Mouse (Mus musculus) thymus, postnatal 10 days (tissue): ENCODE measurements around the gene Tfeb.

Source experiments
- DNase-seq, 2 experiments: peaks; one replicate each; pipeline ENCODE4 v3.0.0; 2021; ENCODE audit warnings: low spot score in 2 of 2

Gene Tfeb

DNA sequence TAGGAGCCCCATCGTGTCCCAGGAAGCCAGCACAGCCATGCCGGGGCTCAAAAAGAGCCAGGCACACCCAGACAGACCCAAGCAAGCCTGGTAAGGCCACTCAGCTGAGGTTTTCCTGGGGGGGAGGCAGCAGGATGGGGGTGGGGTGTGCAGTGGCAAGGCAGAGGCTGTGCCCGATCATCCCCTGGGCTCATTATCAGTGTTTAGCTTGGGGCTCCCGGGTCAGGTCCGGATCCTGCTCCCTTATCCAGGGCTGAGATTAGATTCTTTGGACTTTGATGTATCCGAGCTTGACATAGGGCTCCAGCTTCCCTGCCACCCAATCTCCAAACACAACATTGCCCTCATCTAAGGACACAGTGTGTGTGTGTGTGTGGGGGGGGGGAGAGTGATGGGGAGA, 24.9 kb upstream of the Tfeb start:
- no peak for DNase-seq

DNA sequence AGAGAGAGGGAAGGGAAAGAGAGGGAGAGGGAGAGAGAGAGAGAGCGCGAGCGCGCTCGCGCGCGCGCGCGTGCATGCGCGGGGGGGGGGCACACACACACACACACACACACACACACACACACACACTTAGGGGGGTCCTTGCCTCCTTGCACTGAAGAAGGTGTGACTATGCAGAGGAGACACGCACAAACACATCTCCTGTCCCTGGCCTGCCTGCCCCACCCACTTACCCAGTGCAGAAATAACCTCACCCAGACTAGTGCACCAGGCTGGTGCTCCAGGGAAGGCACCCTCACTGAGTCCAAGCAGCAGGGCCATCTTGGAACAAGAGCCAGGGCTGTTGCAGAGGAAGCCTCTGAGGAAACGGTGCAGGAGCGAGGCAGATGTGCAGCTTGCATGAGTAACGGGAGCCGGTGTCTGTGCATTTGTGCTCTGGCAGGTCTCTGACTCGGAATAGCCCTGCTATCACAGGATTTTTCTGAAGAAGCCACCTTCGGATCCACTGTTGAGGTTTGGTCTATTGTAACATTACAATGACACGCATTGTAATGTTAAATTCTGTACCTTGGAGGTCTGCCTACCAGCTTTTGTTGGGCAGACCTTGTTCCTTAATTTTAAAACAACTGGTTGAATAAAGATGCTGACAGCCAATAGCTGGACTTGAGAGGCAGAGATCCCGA, 23.8 kb upstream of the Tfeb start:
- DNase-seq: no peak

DNA sequence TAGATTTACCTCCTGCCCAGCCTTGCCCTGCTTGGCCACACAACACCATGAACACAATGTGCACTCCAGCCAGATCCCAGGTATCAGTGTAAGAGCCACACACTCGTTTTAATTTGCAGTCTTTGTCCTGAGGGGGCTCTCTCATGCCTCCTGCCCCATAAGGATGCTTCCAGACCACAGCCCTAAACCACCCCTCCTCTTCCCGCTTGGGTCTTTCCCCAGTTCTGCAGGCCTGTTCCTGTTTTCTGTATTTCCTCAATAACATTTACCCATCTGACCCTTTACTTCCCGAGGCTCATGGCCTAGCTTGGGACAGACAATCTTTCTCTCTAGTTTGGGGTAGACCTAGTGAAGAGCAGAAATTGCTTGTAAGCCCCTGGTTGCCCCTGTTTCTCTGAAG, 21.8 kb upstream of the Tfeb start:
- no peak for DNase-seq

DNA sequence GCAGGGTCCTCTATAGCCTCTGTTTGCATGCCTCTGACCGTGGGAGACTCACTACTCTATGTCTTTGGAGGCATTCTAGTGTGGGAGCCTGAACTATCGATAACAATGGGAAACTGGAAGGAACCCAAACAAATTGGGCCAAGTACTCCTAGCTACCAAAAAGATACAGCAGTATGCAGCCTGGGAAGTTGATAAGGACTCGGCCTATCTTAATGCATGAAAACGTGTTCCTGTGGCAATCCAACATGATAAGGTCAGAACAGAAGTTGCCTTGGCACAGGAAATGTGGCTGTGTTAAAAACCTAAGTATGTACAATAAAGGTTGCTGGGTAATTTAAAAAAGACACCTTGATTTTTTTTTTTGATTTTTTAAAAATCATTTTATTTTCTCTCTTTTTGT, 15.6 kb upstream of the Tfeb start:
- no peak for DNase-seq

DNA sequence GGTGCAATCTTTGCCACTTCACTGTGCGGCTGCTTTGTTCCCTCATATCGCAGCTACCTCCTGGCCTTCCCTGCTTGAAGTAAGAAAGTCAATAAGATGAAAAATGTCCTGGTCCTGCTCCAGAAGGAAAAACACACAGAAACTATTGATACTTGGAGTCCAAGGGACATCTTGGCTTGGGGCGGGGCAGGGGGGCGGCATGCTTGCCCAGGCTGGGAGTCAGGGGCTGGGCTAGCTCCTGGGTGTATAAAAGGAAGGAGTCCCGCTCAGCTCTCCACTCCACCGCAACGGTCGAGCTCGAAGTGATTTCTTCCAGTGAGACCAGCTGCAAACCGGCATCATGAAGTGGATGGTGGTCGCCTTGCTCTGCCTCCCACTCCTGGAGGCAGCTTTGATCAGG, 10.3 kb upstream of the Tfeb start, which contains the start of gene Pgc:
Pgc (plus strand) TSS at position 277 of the 400 bp plus-strand sequence.
- no peak for DNase-seq

DNA sequence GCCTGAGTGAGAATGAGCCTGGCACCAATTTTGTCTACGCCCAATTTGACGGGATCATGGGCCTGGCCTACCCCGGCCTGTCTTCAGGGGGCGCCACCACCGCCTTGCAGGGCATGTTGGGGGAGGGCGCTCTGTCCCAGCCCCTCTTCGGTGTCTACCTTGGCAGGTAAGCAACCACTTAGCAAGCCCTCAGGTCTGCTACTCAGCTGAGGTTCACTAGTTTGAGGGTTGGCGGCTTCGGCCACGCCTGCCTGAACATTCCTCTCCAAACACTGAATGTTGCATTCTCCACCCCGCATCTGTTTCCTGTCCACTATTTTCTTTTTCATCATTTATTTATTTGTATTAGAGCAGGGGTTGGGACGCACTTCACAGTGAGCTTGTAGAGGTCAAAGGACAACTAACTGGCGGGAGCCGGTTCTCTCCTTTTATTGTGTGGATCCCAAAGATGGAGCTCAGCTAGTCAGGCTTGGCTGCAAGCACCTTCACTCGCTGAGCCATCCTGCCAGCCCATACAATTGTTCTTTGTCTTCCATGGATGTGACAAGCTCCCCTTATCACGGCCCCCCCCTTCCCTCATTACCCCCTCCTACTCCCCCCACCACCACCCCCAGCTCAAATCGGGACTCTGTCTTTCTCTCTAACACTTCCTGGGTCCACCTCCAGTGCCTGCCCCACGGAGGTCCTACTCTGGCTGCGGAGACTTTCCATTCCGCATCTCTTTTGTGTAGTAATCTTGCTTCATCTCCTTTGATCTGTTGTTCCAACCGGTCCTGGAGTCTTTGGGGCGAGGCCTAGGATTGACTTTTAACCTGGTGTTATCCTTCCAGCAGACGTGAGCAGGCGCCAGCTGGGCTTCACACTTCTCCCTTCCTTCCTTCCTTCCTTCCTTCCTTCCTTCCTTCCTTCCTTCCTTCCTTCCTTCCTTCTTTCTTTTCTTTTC, 5.9 kb upstream of the Tfeb start:
- no peak for DNase-seq

DNA sequence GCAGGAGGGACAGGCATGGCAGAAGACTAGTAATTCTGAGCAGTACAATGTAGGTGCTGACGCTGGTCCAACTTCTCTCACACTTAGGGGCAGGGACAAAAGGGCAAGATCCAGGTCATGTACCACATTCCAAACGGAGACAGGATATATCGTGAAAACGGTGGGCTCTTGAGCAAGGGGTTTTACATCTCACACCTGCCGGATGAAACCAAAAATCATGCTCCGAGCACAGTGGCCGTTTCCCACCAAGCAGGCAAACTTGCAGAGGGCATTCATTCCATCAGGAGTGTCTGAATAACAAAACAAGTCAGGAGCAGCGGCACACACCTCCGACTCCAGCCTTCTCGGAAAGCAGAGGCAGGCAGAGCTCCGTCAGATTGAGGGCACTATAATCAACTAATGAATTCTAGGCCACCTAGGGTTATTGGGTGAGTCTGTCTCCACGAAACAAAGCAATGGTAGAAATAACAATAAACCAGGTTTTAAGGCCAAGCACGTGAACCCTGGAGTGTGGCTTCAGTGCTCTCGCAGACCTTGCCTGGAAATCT, 1.2 kb upstream of the Tfeb start:
- DNase-seq: no peak

DNA sequence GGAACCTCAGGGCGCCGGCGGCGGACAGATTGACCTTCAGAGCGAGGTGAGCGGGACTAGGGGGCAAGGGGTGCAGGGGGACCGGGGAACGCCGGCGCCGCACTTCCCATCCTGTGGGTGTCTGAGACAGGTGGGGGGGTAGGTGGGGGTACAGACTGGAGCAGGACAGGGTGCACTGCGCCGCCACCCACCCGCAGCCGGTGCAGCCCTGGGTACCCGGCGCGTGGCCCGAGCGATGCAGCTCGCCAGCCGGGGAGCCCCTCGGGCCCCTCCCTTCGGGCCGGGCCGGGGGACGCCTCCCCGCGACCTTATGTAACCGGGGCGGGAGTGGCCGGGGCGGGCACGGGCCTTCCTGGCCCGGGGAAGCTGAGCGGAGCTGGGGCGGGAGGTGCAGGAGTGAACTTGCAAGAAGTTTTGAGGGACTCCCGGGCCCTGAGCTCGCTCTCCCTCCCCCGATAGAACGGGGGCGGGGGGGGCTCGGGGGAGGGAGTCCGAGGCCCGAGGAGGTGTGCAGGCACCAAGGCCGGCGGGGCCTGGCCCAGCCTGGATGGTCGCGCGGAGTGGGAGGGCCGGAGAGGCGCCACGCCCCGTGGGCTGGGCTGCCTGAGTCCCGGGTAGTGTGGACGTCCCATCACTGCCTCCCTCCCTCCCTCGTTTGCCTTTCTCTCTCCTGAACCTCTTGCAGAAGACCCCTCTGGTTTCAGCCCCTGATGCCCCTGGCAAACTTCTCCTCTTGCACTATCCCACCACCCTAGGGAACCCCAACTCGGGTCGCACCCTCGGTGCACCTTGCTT, 638 bp downstream of the Tfeb start:
- DNase-seq: peak; percentile 32 to 44

DNA sequence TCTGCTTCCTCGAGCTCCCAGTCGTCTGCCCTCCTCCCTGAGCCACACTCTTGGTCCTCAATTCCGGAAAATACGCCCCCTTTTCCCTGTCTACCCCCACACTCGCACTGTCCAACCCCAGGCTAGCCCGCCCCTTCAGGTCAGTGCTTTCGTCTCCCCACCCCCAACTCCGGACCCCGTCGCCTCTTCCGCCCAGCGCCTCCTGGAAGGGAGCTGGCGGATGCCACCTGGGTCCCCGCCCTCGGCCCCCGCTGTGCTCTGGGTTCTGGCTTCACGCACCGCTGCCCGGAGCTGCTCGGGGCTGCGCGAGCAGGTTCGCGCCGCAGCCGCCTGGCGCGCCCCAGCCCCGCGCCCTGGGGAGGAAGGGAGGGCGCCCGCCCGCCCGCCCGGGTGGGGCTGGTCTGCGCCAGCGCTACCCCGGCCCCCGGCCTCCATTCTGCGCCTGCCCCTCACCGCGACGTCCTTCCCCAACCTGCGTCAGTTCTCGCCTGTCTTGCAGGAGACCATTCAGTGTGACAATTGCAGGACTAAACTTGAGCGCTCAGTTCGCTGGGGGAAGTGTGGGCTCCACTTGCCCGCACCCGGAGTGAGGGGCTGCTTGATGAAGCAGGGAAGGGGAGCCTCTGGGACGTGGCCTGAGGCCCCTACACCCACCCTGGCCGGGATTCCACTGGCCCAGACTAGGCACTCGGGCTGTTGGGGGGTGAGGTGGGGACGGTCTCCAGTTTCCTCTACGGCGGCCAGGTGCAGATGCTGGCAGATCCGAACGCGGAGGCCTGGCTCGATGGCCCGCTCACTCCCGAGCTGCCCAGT, 1.4 kb downstream of the Tfeb start:
- DNase-seq: peak; percentile 40 to 48

DNA sequence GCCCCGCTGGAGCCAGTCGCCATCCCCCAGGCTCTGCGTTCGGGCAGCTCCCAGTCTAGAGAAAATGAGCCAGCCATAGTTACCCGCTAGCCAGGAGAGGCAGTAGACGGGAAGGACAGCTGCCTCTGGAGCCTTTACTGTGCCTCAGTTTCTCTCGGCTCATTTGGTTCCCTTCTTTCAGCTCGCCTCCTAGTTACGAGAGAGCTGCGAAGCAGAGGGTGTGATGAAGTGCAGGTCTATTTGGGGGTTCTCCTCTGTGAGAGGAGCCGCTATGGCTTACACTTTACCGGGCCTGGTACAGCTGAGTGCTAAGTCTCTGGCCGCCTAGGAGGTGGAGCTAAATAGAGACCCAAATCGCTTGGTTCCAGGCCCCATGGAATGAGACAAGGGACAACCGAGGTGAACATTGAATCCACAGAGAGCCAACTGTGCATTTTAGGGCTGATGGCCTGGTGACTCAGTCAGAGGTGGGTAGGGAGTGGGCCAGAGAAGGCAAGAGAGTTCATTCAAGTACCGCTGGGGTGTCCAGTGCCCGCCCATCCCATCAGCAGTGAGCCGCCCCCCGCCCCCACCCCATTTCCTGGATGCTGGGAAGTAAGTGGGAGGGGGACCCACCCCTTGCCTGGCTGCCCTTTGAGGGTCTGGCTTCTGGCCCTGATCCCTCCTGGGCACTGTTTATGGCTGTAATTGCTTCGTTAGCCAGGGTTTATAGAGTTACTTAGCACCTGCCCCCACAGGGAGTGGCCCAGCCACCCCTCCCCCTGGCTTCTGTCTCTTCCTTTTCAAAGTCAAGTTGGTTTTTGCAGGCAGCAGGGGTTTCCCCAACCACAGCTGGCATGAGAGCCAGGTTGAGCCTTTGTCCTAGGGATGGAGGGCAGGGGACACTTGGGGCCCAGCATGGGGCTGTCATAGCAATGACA, 2.3 kb downstream of the Tfeb start:
- DNase-seq: peak; percentile 20 to 24

DNA sequence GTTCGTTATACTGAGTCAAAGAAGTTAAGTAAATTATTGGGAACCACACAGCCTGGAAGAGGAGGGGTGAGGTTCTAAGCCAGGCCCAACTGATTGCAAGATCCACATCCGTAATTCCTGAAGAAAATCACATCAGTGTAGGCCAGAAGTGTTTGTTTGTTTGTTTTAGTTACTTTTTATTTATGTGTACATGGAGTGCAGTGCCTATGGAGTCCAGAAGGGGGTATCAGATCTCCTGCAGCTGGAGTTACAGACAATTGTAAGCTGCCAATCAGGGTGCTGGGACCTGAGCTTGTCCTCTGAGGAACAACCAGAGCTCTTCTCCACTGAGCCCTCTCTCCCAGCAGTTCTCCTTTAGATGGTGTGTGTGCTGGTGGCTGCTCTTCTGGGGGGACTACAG, 3.4 kb downstream of the Tfeb start:
- DNase-seq: no peak

DNA sequence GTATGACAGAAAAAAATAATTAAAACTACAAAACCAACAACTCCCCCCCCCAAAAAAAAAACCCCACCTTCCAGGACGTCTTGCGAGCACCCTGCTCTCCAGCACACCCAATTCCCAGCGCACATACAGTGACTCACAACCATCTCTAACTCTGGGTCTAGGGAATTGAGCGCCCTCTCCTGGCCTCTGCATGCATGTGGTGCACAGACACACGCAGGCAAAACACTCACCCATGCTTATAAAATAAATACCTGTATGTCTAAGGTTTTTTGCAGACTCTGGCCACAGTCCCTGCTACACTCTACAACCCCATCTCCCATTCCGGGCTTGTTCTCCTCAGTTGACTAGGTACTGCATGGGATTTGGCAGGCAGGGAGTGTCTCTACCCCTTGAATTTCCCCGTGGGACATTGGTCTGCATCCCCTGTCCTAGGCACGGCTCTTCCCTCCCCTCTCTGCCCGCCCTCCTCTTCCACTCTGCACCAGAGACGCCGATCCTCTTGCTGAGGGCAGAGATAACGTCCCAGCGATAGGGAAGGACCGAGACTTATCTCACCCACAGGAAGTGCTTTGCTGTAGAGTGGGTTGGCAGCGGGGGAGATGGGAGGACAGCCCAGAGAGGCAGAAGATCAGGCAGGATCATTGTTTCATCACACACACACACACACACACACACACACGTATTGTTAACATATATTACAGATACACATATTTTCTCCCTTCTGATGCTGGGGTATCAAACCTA, 6.3 kb downstream of the Tfeb start:
- DNase-seq: peak in 1 of 2 experiments; percentile 33

DNA sequence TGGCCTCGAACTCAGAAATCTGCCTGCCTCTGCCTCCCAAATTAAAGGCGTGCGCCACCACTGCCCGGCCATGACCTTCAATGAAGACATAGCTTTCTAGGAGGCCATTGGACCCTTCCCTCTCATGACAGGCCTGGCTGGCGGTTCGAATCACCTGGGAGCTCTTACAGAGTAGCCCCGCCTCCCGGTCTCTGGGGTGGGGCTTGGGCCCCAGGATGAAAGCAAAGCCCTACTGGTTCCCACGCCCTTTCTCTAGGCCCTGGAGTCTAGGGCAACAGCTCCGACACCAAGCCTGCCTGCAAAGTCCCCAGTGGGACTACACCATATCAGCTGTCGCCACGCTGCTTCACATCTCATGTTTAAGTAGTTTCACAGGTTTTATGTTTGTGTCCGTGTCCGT, 7.3 kb downstream of the Tfeb start:
- no peak for DNase-seq

DNA sequence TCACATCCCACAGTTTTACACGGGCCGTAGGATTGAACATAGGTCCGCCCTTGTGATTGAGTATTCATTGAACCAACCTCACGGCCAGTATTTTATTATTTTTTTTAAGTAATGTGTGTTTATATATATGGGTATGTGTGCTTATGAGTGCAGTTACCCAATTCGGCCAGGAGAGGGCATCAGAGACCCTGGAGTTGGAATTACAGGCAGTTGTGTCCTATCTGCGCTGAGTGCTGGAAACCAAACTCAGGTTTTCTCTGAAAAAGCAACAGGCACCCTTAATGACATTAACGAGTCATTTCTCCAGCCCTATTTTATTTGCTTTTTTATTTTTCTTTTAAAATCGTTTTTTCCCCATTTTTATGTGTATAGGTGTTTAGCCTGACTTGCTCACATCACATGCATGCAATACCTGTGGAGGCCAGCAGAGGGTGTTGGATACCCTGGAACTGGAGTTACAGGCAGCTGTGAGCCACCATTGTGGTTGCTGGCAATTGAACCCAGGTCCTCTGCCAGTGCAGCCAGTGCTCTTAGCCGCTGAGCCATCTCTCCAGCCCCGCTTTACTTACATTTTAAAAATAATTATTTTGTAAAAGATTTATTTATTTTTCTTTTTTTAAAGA, 8.0 kb downstream of the Tfeb start:
- peak in 1 of 2 experiments; percentile 35 for DNase-seq

DNA sequence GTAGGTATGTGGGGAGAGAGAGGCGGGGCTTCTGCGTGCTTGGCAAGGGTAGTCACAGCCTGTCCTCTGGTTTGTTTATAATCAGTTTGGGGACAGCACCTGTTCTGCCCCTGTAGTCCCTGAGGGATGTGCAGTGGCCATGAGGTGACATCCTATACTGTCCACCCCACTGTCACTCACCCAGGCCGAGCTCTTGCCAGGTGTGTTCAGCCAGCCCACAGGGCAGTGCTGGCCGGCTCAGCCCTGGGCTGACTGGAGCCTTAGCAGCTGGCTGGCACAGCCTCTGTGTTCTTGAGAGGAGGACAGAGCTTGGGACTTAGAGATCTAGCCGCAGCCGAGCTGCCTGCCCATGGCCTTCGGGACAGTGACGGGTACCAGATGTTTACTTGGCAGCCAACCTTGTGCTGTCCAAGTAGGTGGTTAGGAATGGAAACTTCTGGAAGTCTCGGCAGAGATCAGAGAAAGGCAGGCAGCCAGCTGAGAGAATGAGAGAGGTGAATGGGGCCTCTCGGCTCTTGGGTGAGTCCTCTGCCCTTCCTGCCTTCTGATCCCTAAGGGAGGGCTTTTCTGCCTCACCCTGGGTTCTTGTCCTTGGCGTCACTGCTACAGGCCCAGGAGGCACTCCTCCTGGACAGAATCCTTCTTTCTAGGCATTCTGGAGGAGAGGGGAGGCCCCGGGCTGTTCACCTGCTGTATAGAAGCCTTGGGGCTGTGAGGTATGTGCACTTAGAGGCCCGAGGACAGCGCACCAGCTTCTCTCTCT, 12.1 kb downstream of the Tfeb start:
- no peak for DNase-seq

DNA sequence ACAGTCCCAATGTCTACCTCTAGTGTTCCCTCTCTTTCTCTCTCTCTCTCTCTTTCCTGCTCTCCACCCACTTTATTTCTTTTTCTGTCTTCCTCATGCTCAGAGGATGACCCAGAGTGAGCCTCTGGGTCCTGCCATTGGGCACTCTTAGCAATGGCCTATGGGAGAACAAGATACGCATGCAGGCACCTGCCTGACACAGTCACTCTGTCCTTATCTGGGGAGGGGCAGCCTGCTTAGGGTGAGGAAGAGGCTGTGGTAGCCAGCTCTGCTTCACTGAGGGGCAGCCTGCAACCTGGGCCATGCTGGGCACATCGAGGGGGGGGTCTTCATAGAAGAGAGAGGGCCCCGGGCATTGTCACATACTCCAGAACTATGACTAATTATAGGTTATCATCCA, 12.8 kb downstream of the Tfeb start:
- DNase-seq: no peak

DNA sequence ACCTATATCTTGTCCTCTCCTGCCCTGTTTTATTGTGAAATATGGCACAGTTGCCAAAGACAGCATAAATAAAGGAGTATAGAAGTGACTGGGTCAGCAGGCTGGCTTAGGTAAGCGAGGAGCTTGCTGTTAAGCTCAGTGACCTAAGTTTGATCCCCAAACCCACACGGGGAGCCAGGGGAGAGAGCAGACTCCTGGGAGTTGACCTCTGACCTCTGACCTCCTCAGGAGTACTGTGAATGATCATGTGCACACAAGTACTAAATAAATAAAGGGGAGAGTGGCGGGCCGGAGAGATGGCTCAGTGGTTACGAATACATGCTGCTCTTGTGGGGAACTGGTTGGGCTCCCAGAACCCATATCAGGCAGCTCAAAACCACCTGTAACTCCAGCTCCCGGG, 13.3 kb downstream of the Tfeb start:
- DNase-seq: no peak

DNA sequence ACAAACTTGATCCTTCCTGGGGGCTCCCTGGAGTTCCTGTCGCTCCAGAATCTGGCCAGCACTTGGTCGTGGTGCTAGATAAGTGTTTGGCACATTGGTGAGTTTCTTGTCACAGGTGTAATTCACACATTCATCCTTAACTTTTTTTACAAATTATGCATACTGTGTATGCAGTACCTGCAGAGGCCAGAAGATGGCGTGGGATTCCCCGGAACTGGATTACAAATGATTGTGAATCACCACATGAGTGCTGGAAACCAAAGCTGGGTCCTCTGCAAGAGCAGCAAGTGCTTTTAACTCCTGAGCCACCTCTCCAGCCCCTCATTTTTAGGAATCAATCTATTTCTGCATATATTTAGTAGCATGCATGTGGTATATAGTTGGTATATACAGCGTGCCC, 15.0 kb downstream of the Tfeb start:
- no peak for DNase-seq
